Mouse (Mus musculus) C2C12 (cell line): ENCODE data around the gene Ttll1.

Experiments used
- CEBPB ChIP-seq: IDR thresholded peaks from one replicate; pipeline ENCODE4 v1.6.1; 2011; ENCODE audit warnings: low read depth, mild to moderate bottlenecking, control low read depth, moderate library complexity
- CTCF ChIP-seq: IDR thresholded peaks from one replicate; pipeline ENCODE4 v1.5.1; 2011; ENCODE audit not compliant: control insufficient read depth, insufficient read depth, insufficient read length
- MAX ChIP-seq: IDR thresholded peaks from one replicate; pipeline ENCODE4 v1.6.1; 2011; ENCODE audit warnings: mild to moderate bottlenecking, control low read depth
- MYOG ChIP-seq: IDR thresholded peaks from one replicate; pipeline ENCODE4 v1.6.1; 2011; ENCODE audit not compliant: control insufficient read depth, insufficient read length; ENCODE audit errors: extremely low read depth

- TF ChIP-seq MAX, result no peak
- TF ChIP-seq CTCF, result no peak
- TF ChIP-seq MYOG, result no peak
- TF ChIP-seq CEBPB, result no peak
Measured at GRCm38 (mm10) chr15:83470443-83470842, 40.2 kb downstream of the Ttll1 start.
